Mouse (Mus musculus) forebrain, postnatal 0 days (tissue): ENCODE data around the gene C2cd2l. TPM values are rescaled to one million over a fixed set of nuclear protein-coding genes. Genes with fewer than 3 reads are reported as not detected.

Experiments used
- ATAC-seq: fragments of 200-750 bp; cut with Nextera tagmentation; 2 replicates; pipeline ENCODE4 v1.8.0; 2017; ENCODE audit warnings: mild to moderate bottlenecking, moderate library complexity
- DNase-seq: peaks from one replicate; pipeline ENCODE4 v3.0.0-alpha.2; 2015
- H3K27ac ChIP-seq: fragments of 300-500 bp; sonication (generic); 2 replicates; pipeline ENCODE4 v1.5.1; 2014; ENCODE audit warnings: low read depth, mild to moderate bottlenecking, antibody characterized with exemption, low read length, moderate library complexity, mixed read lengths
- H3K27me3 ChIP-seq: fragments of 300-500 bp; sonication (generic); 2 replicates; pipeline ENCODE4 v1.6.1; 2014; ENCODE audit warnings: mild to moderate bottlenecking, low read length, mixed read lengths; ENCODE audit not compliant: insufficient read depth
- H3K36me3 ChIP-seq: fragments of 300-500 bp; sonication (generic); 2 replicates; pipeline ENCODE4 v1.6.1; 2014; ENCODE audit warnings: mild to moderate bottlenecking, moderate library complexity; ENCODE audit not compliant: insufficient read depth
- H3K4me1 ChIP-seq: fragments of 300-500 bp; sonication (generic); 2 replicates; pipeline ENCODE4 v1.6.1; 2014; ENCODE audit warnings: antibody characterized with exemption; ENCODE audit not compliant: insufficient read depth
- H3K4me2 ChIP-seq: fragments of 300-500 bp; sonication (generic); 2 replicates; pipeline ENCODE4 v1.6.1; 2014; ENCODE audit warnings: low read depth, mild to moderate bottlenecking, moderate library complexity
- H3K4me3 ChIP-seq: fragments of 300-500 bp; sonication (generic); 2 replicates; pipeline ENCODE4 v1.5.1; 2014; ENCODE audit warnings: low read depth, low read length, mixed read lengths
- H3K9ac ChIP-seq: fragments of 300-500 bp; sonication (generic); 2 replicates; pipeline ENCODE4 v1.6.1; 2014; ENCODE audit warnings: mild to moderate bottlenecking
- H3K9me3 ChIP-seq: fragments of 300-500 bp; sonication (generic); 2 replicates; pipeline ENCODE4 v1.6.1; 2016; ENCODE audit warnings: low read length
- CTCF ChIP-seq: sonication (generic); IDR thresholded peaks from 2 replicates; pipeline ENCODE4 v1.5.1; 2016; ENCODE audit warnings: antibody characterized with exemption, control low read depth, low read depth
- WGBS: fragments of 180-500 bp; shearing (Covaris S2); extraction: QIAGEN DNeasy Blood & Tissue Kit; methylation state at CpG from one replicate; pipeline ENCODE4 v1.1.7; 2014; 5-methylcytosine and 5-hydroxymethylcytosine counted together
- polyA plus RNA-seq: library from polyadenylated mRNA; unstranded; fragments of >200 nt; fragmentation: Nextera tagmentation; extraction: Ambion mirVana; gene quantifications from 2 replicates; pipeline ENCODE4 v1.2.1, GENCODE M21; 2015
- total RNA-seq: library from RNA; depleted of rRNA; stranded (reverse); fragments of >200 nt; gene quantifications from 2 replicates; pipeline ENCODE4 v1.2.3, GENCODE M21; 2014

C2cd2l gene
- total and polyA plus RNA-seq, 2 experiments from 2014 or later, result 33.2 to 42.9 TPM

GRCm38 (mm10) chr9:44352337-44352736 lies 32.3 kb upstream of the C2cd2l start:
- Histone ChIP-seq H3K9ac (no peak overlapping the region), H3K4me1 (no peaks in the 10 kb centered on the region), H3K27me3 (no peaks in the 10 kb centered on the region), H3K27ac (no peak overlapping the region), H3K4me2 (no peak overlapping the region), H3K9me3 (no peaks in the 10 kb centered on the region), H3K36me3 (peaks cover 81% of the 10 kb centered on the region), H3K4me3 (no peak overlapping the region)
- TF ChIP-seq CTCF, result no peak
- ATAC-seq (no peak), DNase-seq (no peak)
- WGBS, result 95% methylated on average over 10 of the region's 10 CpGs

- no peak overlapping the region for H3K4me3 ChIP-seq
- ATAC-seq (no peak), DNase-seq (no peak)
- 95% methylated on average over 4 of the region's 4 CpGs for WGBS
- no peaks in the 10 kb centered on the region for H3K27me3 ChIP-seq
- no peaks in the 10 kb centered on the region for H3K9me3 ChIP-seq
- no peak for TF ChIP-seq CTCF
- no peak overlapping the region for H3K9ac ChIP-seq
- no peak overlapping the region for H3K4me2 ChIP-seq
- peaks cover 78% of the 10 kb centered on the region for H3K36me3 ChIP-seq
- no peak overlapping the region for H3K27ac ChIP-seq
- H3K4me1 ChIP-seq, result no peaks in the 10 kb centered on the region
These were observed 31.3 kb upstream of the C2cd2l start for GRCm38 (mm10) chr9:44351396-44351795.

- Histone ChIP-seq H3K36me3 (peaks cover 53% of the 10 kb centered on the region), H3K4me1 (no peaks in the 10 kb centered on the region), H3K4me2 (no peak overlapping the region), H3K27ac (no peak overlapping the region), H3K27me3 (no peaks in the 10 kb centered on the region), H3K9ac (no peak overlapping the region), H3K9me3 (no peaks in the 10 kb centered on the region), H3K4me3 (no peak overlapping the region)
- peak; percentile 26 for TF ChIP-seq CTCF
- DNase-seq, result no peak
- ATAC-seq, result no peak
- 95% methylated on average over 4 of the region's 4 CpGs for WGBS
These were observed 28.5 kb upstream of the C2cd2l start for GRCm38 (mm10) chr9:44348546-44348945.

GRCm38 (mm10) chr9:44347621-44348020 lies 27.5 kb upstream of the C2cd2l start:
- H3K36me3 ChIP-seq, result peaks cover 44% of the 10 kb centered on the region
- WGBS, result 90% methylated on average over 4 of the region's 4 CpGs
- DNase-seq (no peak), ATAC-seq (no peak)
- H3K4me1 ChIP-seq, result peaks cover 3% of the 10 kb centered on the region; the same call in 1 of the 2 replicates
- H3K9me3 ChIP-seq, result no peaks in the 10 kb centered on the region
- no peak overlapping the region for H3K27ac ChIP-seq
- H3K9ac ChIP-seq, result no peak overlapping the region
- H3K27me3 ChIP-seq, result no peaks in the 10 kb centered on the region
- no peak overlapping the region for H3K4me2 ChIP-seq
- no peak overlapping the region for H3K4me3 ChIP-seq
- no peak for TF ChIP-seq CTCF

- peaks cover 3% of the 10 kb centered on the region; the same call in 1 of the 2 replicates for H3K4me1 ChIP-seq
- 92% methylated on average over 9 of the region's 9 CpGs for WGBS
- H3K27me3 ChIP-seq, result no peaks in the 10 kb centered on the region
- ATAC-seq (no peak), DNase-seq (no peak)
- no peak overlapping the region for H3K4me2 ChIP-seq
- H3K9ac ChIP-seq, result no peak overlapping the region
- H3K4me3 ChIP-seq, result no peak overlapping the region
- no peak overlapping the region for H3K27ac ChIP-seq
- H3K9me3 ChIP-seq, result no peaks in the 10 kb centered on the region
- peaks cover 39% of the 10 kb centered on the region for H3K36me3 ChIP-seq
- no peak for TF ChIP-seq CTCF
These were observed 27.1 kb upstream of the C2cd2l start for GRCm38 (mm10) chr9:44347166-44347565.

- TF ChIP-seq CTCF, result no peak
- no peak overlapping the region for H3K9ac ChIP-seq
- H3K4me1 ChIP-seq, result peaks cover 3% of the 10 kb centered on the region; the same call in 1 of the 2 replicates
- H3K4me2 ChIP-seq, result no peak overlapping the region
- H3K9me3 ChIP-seq, result no peaks in the 10 kb centered on the region
- no peak for ATAC-seq
- H3K27me3 ChIP-seq, result no peaks in the 10 kb centered on the region
- no peak overlapping the region for H3K4me3 ChIP-seq
- no peak overlapping the region for H3K27ac ChIP-seq
- no peak for DNase-seq
- WGBS, result 94% methylated on average over 6 of the region's 6 CpGs
- H3K36me3 ChIP-seq, result peaks cover 30% of the 10 kb centered on the region
These were observed 25.7 kb upstream of the C2cd2l start for GRCm38 (mm10) chr9:44345570-44346433.

GRCm38 (mm10) chr9:44343781-44344421 lies 23.8 kb upstream of the C2cd2l start, which contains the start of gene Hmbs:
Hmbs (minus strand) TSS chr9:44344228.
- under 1% methylated on average over 39 of the region's 39 CpGs for WGBS
- ATAC-seq, result peak; percentile 98
- H3K4me2 ChIP-seq, result peak within 1 kb of the TSS; percentile 65
- H3K9me3 ChIP-seq, result no peaks in the 10 kb centered on the region
- H3K36me3 ChIP-seq, result peaks cover 22% of the 10 kb centered on the region
- H3K27me3 ChIP-seq, result no peaks in the 10 kb centered on the region
- DNase-seq, result peak; percentile 92
- peak within 1 kb of the TSS; percentile 79 for H3K9ac ChIP-seq
- H3K4me3 ChIP-seq, result peak within 1 kb of the TSS; percentile 80
- TF ChIP-seq CTCF, result no peak
- H3K27ac ChIP-seq, result peak within 1 kb of the TSS; percentile 91
- peaks cover 3% of the 10 kb centered on the region; the same call in 1 of the 2 replicates for H3K4me1 ChIP-seq
